In the genomic region with DNA sequence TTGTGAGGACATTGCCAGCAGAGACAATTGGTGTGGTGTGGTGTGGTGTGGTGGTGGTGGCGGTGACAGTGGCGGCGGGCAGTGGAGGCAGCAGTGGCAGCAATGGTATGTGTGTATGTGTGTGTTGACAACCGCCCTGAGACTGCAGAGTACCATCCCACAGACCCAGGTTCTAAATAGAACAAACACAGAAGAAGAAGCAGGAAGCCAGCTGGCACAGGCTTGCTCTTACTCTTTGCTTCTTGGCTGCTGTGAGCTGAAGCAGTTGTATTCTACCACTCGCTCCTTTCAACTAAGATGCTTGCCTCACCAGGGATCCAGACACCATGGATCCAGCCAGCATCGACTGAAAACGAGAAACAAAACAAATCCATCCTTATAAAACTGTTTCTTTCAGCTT, we compare ENCODE assay signal across 19 mouse cellular contexts.
DNase-seq lines count a peak whose midpoint lies in the region; TF ChIP-seq lines count a peak whose summit lies in the region.
"Had no signal": no experiment of that assay in that cellular context is flagged by ENCODE, and none has a peak within 500 bp of the region (broad histone marks: within the 10 kb centered on the region; RNA-seq: fewer than 3 reads in every experiment).

No protein-coding gene starts in this region.

- intact Hi-C loops in left cerebral cortex, postnatal 14 days (cut with DNase I): no loop called here

- TF ChIP-seq POLR2A in brain, embryonic 14.5 days (IDR thresholded peaks at IDR 0.05; ENCODE audit: borderline replicate concordance, extremely low read depth, insufficient read depth, insufficient read length, poor library complexity, severe bottlenecking): no peak
- no peak for TF ChIP-seq POLR2A in kidney, adult 2 months (IDR thresholded peaks at IDR 0.05; ENCODE audit: low read depth, low read length)

- H3K36me3 ChIP-seq in kidney, adult 2 months (ENCODE audit: control insufficient read depth, insufficient read depth, low read length): no peaks in the 10 kb centered on the region
- H3K36me3 ChIP-seq: limb, embryonic 15.5 days; lung, embryonic 15.5 days; midbrain, embryonic 13.5 days; stomach, embryonic 15.5 days had no signal

- no peaks in the 10 kb centered on the region for H3K27me3 ChIP-seq in kidney, adult 2 months (replicated peaks; ENCODE audit: control insufficient read depth, insufficient read depth, low read length)
- H3K27me3 ChIP-seq: limb, embryonic 15.5 days; lung, embryonic 15.5 days; midbrain, embryonic 13.5 days; Patski; stomach, embryonic 15.5 days had no signal

- H3K4me3 ChIP-seq in kidney, adult 2 months (ENCODE audit: insufficient read depth, low read depth, low read length): no peak overlapping the region
- H3K4me3 ChIP-seq: gastrocnemius, adult 2 months; left cerebral cortex, adult 2 months; limb, embryonic 15.5 days; lung, embryonic 15.5 days; midbrain, embryonic 13.5 days; stomach, embryonic 15.5 days had no signal

- no peak for TF ChIP-seq CTCF in brain, embryonic 14.5 days (IDR thresholded peaks at IDR 0.05; ENCODE audit: borderline replicate concordance, extremely low read depth, insufficient read depth, insufficient read length)
- no peak for TF ChIP-seq CTCF in kidney, adult 2 months (conservative IDR thresholded peaks at IDR 0.05; ENCODE audit: insufficient read depth, insufficient read length, low read depth, low read length)

- DNase-seq in layer of hippocampus, adult 11-12 months (ENCODE audit: low spot score): peak; percentile 10
- no peak for DNase-seq in layer of hippocampus, adult 9-10 months (ENCODE audit: low spot score)
- peak; percentile 42 for DNase-seq in brain, embryonic 14.5 days (ENCODE audit: low read depth)
- peak; percentile 30 to 45 for DNase-seq in left cerebral cortex, postnatal 14 days (ENCODE audit: low spot score in 2 of 2)
- DNase-seq in right cerebral cortex, postnatal 10 days (ENCODE audit: low spot score in 2 of 2): peak; percentile 52 to 63
- DNase-seq in urinary bladder, postnatal 4 days (ENCODE audit: low spot score in 2 of 2): no peak
- no peak for DNase-seq in kidney, adult 2 months
- DNase-seq: adrenal gland, postnatal 36 days; cerebellum, postnatal 25 days; gastrocnemius, adult 2 months; heart, adult 11 months; thymus, postnatal 14 days had no signal

- 89% methylated on average over 7 of the region's 7 CpGs for WGBS in kidney, adult 2 months

- H3K27ac ChIP-seq in kidney, adult 2 months (ENCODE audit: insufficient read depth, low read depth, low read length): no peak overlapping the region
- H3K27ac ChIP-seq: gastrocnemius, adult 2 months; kidney, postnatal 0 days; left cerebral cortex, adult 2 months; limb, embryonic 15.5 days; lung, embryonic 15.5 days; midbrain, embryonic 13.5 days; stomach, embryonic 15.5 days had no signal

- no peaks in the 10 kb centered on the region for H3K4me1 ChIP-seq in kidney, adult 2 months (ENCODE audit: control insufficient read depth, insufficient read depth, low read length)
- H3K4me1 ChIP-seq: limb, embryonic 15.5 days; lung, embryonic 15.5 days; midbrain, embryonic 13.5 days; stomach, embryonic 15.5 days had no signal

Comparison
In these comparisons a context has a peak if more than half of its experiments do, and no peak if none do; other contexts are left out.
1. DNase-seq: peak in layer of hippocampus, adult 11-12 months (single experiment), brain, embryonic 14.5 days (single experiment), left cerebral cortex, postnatal 14 days (2 of 2) and right cerebral cortex, postnatal 10 days (2 of 2); none in layer of hippocampus, adult 9-10 months (single experiment), urinary bladder, postnatal 4 days (0 of 2) and kidney, adult 2 months (single experiment).